Mouse (Mus musculus) lung, embryonic 16.5 days (tissue): ENCODE results near the gene Nat8f6. TPM values are rescaled to one million over a fixed set of nuclear protein-coding genes. Genes with fewer than 3 reads are reported as not detected.
"Not testable (repeated sequence)": the region's sequence is repeated elsewhere in the genome, so short reads cannot be mapped to it uniquely, and the experiment has no call there.

ENCODE experiments used
- ATAC-seq: fragments of 200-750 bp; cut with Nextera tagmentation; 2 replicates; pipeline ENCODE4 v1.8.0; 2017; ENCODE audit warnings: low read depth, mild to moderate bottlenecking, moderate library complexity
- H3K27ac ChIP-seq: fragments of 300-500 bp; sonication (generic); 2 replicates; pipeline ENCODE4 v1.5.1; 2014; ENCODE audit warnings: mild to moderate bottlenecking, control low read depth, low read length
- H3K27me3 ChIP-seq: fragments of 300-500 bp; sonication (generic); 2 replicates; pipeline ENCODE4 v1.6.1; 2014; ENCODE audit warnings: low read depth, low read length, mixed read lengths; ENCODE audit not compliant: control insufficient read depth, insufficient read depth
- H3K36me3 ChIP-seq: fragments of 300-500 bp; sonication (generic); 2 replicates; pipeline ENCODE4 v1.6.1; 2014; ENCODE audit warnings: low read length; ENCODE audit not compliant: control insufficient read depth, insufficient read depth
- H3K4me1 ChIP-seq: fragments of 300-500 bp; sonication (generic); replicated peaks from 2 replicates; pipeline ENCODE4 v1.6.1; 2014; ENCODE audit warnings: low read length, mixed read lengths; ENCODE audit not compliant: control insufficient read depth, insufficient read depth
- H3K4me2 ChIP-seq: fragments of 300-500 bp; sonication (generic); 2 replicates; pipeline ENCODE4 v1.6.1; 2014; ENCODE audit warnings: low read depth, low read length, control low read depth
- H3K4me3 ChIP-seq: fragments of 300-500 bp; sonication (generic); 2 replicates; pipeline ENCODE4 v1.5.1; 2014; ENCODE audit warnings: mild to moderate bottlenecking, low read length, control low read depth
- H3K9ac ChIP-seq: fragments of 300-500 bp; sonication (generic); 2 replicates; pipeline ENCODE4 v1.6.1; 2014; ENCODE audit warnings: low read length, control low read depth
- H3K9me3 ChIP-seq: fragments of 300-500 bp; sonication (generic); 2 replicates; pipeline ENCODE4 v1.6.1; 2016; ENCODE audit warnings: low read length; ENCODE audit not compliant: control insufficient read depth
- WGBS: fragments of 180-500 bp; shearing (Covaris S2); extraction: QIAGEN DNeasy Blood & Tissue Kit; methylation state at CpG from one replicate; pipeline ENCODE4 v1.1.7; 2014; 5-methylcytosine and 5-hydroxymethylcytosine counted together
- polyA plus RNA-seq: library from polyadenylated mRNA; unstranded; fragments of >200 nt; fragmentation: Nextera tagmentation; extraction: Ambion mirVana; gene quantifications from 2 replicates; pipeline ENCODE4 v1.2.1, GENCODE M21; 2015

Gene Nat8f6
- polyA plus RNA-seq, 1 experiment from 2014 or later, result not detected

DNA sequence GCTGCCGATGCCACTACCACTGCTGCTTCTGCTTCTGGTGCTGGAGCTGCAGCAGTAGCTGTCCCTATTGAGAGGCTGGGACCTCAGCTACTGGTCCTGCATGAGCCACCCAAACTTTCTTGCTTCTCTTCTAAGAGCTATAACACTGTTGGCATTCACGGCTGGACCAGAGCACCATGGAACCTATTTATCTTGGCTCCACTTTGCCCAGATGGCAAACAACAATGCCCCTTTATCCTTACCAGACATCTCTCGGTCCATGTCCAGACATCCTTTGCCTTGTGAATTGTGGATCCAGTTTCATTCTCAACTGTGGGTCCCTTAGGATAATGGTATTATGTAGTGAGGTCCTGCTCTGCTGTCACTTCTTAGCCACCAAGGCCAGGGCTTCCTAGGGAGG lies 40.5 kb upstream of the Nat8f6 start:
- Histone ChIP-seq H3K4me1 (no peaks in the 10 kb centered on the region), H3K27ac (no peak overlapping the region), H3K9me3 (no peaks in the 10 kb centered on the region), H3K27me3 (no peaks in the 10 kb centered on the region), H3K36me3 (no peaks in the 10 kb centered on the region), H3K4me3 (no peak overlapping the region), H3K9ac (no peak overlapping the region), H3K4me2 (no peak overlapping the region)
- WGBS, result 82% methylated on average over 3 of the region's 3 CpGs
- no peak for ATAC-seq

DNA sequence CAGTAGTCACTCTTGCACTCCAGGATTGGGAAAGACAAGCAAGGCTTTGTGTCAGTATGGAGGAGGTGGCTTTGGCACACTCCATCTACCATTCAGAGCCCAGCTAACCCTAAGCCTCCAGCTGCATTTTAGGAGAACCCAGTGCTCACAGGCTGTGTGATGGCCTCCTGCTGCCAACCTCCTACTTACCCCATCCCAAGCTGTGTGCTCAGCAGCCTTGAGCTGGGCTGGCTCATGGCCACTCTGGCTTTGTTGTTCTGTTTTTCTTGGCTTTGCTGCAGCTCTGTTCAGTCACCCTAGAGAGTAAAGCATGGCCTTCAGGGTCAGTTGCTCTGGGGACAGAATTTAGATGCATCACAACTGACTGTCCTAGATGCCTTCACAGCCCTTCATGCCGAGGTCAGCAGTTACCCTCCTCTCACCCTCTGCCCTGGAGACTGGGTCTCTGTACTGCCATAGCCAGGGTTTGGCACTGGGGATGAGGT lies 35.5 kb upstream of the Nat8f6 start:
- H3K36me3 ChIP-seq, result no peaks in the 10 kb centered on the region
- 48% methylated on average over 1 of the region's 1 CpGs for WGBS

DNA sequence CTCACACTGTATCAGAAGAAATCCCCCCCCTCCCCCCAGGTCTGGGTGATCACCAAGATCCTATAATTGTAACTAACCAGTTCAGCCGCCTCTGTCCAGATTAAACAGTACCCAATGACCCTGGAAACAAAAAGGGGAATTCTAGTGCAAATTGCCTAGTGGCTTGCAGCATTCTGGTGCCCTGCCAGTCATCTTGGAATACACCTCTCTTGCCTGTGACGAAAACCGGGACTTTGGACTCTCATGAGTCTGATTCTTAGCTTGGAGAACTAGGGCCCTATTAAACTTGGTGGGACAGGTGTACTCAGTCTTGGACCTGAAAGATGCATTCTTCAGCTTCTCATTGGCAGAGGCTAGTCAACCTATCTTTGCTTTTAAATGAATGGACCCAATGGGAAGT lies 32.7 kb upstream of the Nat8f6 start:
- no peak overlapping the region for H3K9ac ChIP-seq
- H3K9me3 ChIP-seq, result no peaks in the 10 kb centered on the region
- no peak overlapping the region for H3K27ac ChIP-seq
- no peaks in the 10 kb centered on the region for H3K36me3 ChIP-seq
- H3K4me2 ChIP-seq, result no peak overlapping the region
- H3K4me3 ChIP-seq, result no peak overlapping the region
- no peak for ATAC-seq
- H3K4me1 ChIP-seq, result no peaks in the 10 kb centered on the region
- WGBS, result 83% methylated on average over 3 of the region's 3 CpGs
- no peaks in the 10 kb centered on the region for H3K27me3 ChIP-seq

More for the DNA sequence above, 35.5 kb upstream of the Nat8f6 start:
- Histone ChIP-seq H3K27ac (no peak overlapping the region), H3K4me3 (no peak overlapping the region), H3K27me3 (no peaks in the 10 kb centered on the region), H3K9ac (no peak overlapping the region), H3K4me2 (no peak overlapping the region), H3K9me3 (no peaks in the 10 kb centered on the region), H3K4me1 (no peaks in the 10 kb centered on the region)
- no peak for ATAC-seq

DNA sequence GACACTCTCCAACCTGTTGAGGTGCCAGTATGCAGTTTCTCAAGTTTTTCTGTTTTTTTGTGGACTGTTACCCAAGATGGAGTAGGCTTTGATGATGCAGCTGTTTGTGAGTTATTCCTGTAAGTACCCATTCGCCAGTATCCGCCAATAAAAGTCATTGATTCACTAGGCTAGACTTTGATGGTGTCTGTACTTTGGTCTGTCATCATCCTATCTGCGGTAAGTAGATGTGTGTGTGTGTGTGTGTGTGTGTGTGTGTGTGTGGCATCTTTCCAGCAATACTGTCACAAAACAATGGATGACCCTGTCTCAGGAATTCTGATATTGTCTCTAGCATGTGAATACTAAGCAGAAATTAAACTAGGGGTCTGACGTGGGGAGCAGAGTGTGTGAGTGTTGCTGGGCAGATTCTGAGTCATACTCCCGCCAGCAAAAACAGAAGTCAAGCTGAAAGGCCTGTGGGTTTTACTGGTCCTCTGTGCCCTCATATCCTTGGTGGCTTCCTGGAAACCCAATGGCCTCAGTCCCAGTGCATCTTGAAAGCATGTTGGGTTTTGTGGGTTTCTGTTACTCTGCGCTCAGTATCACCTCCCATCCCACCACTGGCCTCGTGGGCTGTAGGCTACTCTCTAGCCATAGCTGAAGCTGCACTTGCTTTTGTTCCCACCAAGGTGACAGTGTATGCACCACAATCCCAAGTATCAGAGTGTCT lies 30.5 kb upstream of the Nat8f6 start:
- ATAC-seq, result no peak
- H3K4me2 ChIP-seq, result no peak overlapping the region
- 82% methylated on average over 7 of the region's 7 CpGs for WGBS

DNA sequence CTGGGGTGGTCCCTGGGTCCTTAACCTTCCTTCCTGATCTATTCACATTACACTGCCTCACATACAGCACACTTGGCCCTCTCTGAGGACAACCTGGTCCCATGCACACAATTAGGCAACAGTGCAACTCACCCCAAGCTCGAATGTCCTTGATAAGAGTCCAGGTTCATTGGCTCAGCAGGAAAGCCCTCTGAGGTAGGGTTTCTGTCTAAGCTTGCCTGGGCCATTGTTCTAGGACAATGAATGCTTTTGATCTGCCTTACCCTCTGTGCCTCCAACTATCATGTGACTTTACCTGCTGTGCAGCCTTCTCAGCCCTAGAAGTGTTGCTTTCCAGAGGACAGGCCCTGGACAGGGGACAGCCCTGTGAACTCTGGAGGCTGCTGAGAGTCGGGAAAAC lies 28.5 kb upstream of the Nat8f6 start:
- no peak for ATAC-seq
- no peaks in the 10 kb centered on the region for H3K36me3 ChIP-seq
- WGBS, result 40% methylated on average over 2 of the region's 2 CpGs

More for the DNA sequence above, 30.5 kb upstream of the Nat8f6 start:
- Histone ChIP-seq H3K27me3 (no peaks in the 10 kb centered on the region), H3K36me3 (no peaks in the 10 kb centered on the region), H3K9me3 (no peaks in the 10 kb centered on the region), H3K4me3 (no peak overlapping the region), H3K9ac (no peak overlapping the region), H3K27ac (no peak overlapping the region), H3K4me1 (no peaks in the 10 kb centered on the region)

DNA sequence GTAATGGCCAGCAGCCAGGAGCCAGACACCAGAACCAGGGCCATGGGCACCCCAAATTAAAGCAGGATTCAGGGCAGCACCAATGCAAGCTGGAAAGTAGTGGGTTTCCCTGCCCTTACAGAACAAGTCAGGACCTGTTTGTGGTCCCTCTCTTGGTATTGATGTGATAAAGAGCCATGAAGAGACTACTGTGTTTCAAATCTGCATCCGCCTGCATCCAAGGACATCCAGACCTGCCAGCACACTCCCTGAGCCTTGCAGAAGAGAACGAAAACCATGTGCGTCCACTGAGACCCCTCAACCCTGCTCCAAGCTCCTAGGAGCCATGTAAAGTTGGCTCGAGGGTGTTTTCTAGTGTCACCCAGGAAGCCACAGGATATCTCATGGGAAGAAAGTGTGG lies 27.4 kb upstream of the Nat8f6 start:
- Histone ChIP-seq H3K27ac (no peak overlapping the region), H3K36me3 (no peaks in the 10 kb centered on the region), H3K9ac (no peak overlapping the region), H3K4me2 (no peak overlapping the region), H3K4me3 (no peak overlapping the region), H3K9me3 (no peaks in the 10 kb centered on the region), H3K4me1 (no peaks in the 10 kb centered on the region), H3K27me3 (no peaks in the 10 kb centered on the region)
- no peak for ATAC-seq
- WGBS, result 83% methylated on average over 4 of the region's 4 CpGs

More for the DNA sequence above, 28.5 kb upstream of the Nat8f6 start:
- Histone ChIP-seq H3K4me3 (no peak overlapping the region), H3K9ac (no peak overlapping the region), H3K4me1 (no peaks in the 10 kb centered on the region), H3K9me3 (no peaks in the 10 kb centered on the region), H3K27me3 (no peaks in the 10 kb centered on the region), H3K27ac (no peak overlapping the region), H3K4me2 (no peak overlapping the region)

DNA sequence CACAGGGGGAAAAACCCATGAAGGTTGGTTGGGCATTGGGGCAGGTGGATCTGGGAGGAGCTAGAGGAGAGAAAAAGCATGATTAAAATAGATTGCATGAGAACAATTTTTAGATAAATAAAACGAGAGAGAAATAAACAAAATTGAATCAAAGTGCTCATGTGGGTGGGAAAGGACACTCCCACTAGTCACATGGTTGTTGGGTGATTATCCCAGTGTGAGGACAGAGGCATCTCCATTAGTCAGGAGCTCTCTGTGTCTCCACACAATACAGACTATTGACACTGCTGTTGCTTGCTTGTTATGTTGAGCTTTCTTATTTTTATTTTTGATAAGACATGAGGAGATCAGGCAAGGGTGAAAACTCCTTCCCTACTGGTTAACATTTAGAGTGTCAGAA lies 26.2 kb upstream of the Nat8f6 start:
- H3K9me3 ChIP-seq, result no peaks in the 10 kb centered on the region
- no peak for ATAC-seq
- no peak overlapping the region for H3K9ac ChIP-seq
- no peak overlapping the region for H3K4me2 ChIP-seq
- 21% methylated on average over 1 of the region's 1 CpGs for WGBS
- no peaks in the 10 kb centered on the region for H3K36me3 ChIP-seq
- H3K27ac ChIP-seq, result no peak overlapping the region
- H3K27me3 ChIP-seq, result no peaks in the 10 kb centered on the region
- H3K4me3 ChIP-seq, result no peak overlapping the region
- no peaks in the 10 kb centered on the region for H3K4me1 ChIP-seq

DNA sequence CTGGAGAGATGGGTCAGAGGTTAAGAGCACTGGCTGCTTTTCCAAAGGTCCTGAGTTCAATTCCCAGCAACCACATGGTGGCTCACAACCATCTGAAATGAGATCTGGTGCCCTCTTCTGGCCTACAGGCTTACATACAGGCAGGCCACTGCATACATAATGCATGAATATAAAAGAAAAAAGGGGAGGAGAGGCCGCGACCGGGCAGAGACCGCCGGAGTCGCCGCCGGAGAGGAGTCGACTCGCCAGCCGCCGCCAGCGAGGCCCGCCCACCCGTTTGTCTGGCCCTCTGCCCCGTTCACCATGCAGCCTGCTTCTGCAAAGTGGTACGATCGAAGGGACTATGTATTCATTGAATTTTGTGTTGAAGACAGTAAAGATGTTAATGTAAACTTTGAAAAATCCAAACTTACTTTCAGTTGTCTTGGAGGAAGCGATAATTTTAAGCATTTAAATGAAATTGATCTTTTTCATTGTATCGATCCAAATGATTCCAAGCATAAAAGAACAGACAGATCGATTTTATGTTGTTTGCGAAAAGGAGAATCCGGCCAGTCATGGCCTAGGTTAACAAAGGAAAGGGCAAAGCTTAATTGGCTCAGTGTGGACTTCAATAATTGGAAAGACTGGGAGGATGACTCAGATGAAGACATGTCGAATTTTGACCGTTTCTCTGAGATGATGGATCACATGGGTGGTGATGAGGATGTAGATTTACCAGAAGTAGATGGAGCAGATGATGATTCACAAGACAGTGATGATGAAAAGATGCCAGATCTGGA lies 23.1 kb upstream of the Nat8f6 start:
- H3K36me3 ChIP-seq, H3K4me1 ChIP-seq, H3K4me3 ChIP-seq, H3K27me3 ChIP-seq, H3K9ac ChIP-seq, H3K9me3 ChIP-seq, H3K27ac ChIP-seq, ATAC-seq, H3K4me2 ChIP-seq: not testable (repeated sequence)
- 74% methylated on average over 25 of the region's 25 CpGs for WGBS

DNA sequence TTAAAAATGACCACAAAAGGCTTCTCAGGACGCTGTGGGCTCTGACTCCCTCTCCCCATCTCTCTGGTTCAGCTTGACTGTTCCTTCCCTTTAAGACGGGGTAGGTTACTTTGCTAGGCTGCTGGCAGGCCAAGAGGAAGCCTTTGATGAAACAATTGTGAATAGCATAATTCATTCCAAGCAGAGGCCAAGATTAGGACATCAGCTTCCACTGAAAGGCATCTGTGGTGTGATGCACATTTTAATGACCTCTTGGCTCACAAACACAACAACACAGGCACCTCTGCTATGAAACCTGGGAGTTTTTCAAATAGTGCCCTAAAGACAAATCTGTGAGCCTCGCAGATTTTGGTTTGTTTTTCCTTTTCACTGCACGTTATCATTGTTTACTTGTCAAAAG lies 19.2 kb upstream of the Nat8f6 start:
- ATAC-seq, result no peak
- Histone ChIP-seq H3K4me1 (no peaks in the 10 kb centered on the region), H3K4me2 (no peak overlapping the region), H3K27ac (no peak overlapping the region), H3K27me3 (no peaks in the 10 kb centered on the region), H3K36me3 (no peaks in the 10 kb centered on the region), H3K9me3 (no peaks in the 10 kb centered on the region), H3K9ac (no peak overlapping the region), H3K4me3 (no peak overlapping the region)
- 38% methylated on average over 4 of the region's 4 CpGs for WGBS
